Mouse (Mus musculus): ENCODE data around the gene Ypel4. TPM values are rescaled to one million over a fixed set of nuclear protein-coding genes. Genes with fewer than 3 reads are reported as not detected.
"Not testable (repeated sequence)": the region's sequence is repeated elsewhere in the genome, so short reads cannot be mapped to it uniquely, and the experiment has no call there.

The Ypel4 gene
- total RNA-seq, 2 experiments from 2014 or later: 0.49 to 0.51 TPM

DNA sequence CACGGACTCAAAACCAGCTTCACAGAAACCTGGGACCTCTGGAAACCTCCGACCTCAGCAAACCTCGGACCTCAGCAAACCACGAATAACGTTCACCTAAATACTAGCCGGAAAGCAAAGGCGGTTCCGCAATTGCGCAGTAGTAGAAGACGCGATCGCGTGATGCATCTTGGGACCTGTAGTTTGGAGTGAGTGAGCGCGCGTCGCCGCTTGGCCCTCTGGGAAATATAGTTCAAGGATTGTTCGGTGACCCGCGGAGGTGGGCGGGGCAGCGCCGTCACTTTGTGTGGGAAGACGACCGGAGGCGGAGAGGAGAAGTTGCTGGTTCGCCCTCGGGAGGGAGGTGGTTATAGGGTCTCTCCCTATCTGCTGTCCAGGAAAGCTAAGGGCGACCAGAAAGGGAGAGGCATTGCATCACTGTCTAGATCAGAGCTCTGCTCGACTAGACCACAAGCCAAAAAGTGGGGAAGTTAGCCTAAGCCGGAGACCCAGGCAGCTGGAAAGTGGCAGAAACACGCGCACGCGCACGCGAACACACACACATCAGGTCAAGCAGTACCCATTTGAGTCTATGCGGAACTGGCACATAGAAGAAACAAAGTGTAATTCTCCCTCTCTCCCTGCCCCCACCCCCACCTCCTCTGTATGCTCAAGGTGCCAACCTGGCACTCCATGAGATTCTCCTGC is 6.5 kb upstream of the Ypel4 start, which contains the start of gene Clp1:
Clp1 (minus strand) TSS at position 179 of the 687 bp plus-strand sequence.
- peak; percentile 95 for DNase-seq

DNA sequence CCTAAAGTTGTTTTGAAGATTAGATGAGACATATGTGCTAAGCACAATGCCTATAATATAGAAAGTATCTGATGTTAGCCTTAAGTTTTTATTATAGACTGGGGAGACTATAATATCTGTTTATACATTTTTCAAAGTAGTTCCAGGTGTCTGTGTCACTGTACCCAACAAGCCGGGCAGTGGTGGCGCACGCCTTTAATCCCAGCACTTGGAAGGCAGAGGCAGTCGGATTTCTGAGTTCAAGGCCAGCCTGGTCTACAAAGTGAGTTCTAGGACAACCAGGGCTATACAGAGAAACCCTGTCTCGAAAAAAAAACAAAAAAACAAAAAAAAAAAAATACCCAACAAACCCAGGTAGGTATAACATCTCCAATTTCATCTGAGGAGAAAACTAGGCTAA is 5.7 kb upstream of the Ypel4 start:
- not testable (repeated sequence) for DNase-seq

DNA sequence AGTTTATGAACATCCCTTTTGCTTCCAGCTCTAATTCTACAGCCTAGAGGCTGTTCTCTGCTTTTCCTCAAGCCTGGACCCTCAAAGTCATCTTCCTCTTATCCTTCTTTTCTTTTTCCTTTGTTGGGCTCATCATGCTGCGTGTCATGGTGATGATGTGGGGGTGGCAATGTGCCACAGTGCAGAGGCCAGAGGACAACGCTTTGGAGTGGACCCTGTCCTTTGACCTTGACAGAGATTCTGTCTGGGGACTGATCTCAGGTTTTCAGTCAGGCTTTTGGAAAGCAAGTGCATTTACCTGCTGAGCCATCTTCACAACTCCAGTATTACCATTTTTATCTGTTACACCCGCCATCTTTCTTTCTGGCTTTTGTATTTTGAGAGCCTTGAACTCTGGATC is 2.7 kb upstream of the Ypel4 start:
- DNase-seq: no peak

DNA sequence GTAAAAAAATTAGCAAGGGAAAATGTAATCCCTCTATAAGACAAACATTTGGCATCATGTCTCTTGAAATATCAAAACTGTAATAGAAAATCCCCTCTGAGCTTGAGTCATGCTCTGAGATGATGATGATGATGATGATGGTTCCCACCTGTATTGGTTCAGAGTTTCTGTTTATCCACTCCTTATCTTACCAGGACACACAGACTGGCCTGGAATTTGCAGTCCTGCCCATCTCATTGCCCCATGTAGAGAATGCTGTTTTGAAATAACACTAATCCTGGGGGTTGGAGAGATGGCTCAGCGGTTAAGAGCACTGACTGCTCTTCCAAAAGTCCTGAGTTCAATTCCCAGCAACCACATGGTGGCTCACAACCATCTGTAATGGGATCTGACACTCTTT is 1.5 kb upstream of the Ypel4 start:
- DNase-seq: no peak

DNA sequence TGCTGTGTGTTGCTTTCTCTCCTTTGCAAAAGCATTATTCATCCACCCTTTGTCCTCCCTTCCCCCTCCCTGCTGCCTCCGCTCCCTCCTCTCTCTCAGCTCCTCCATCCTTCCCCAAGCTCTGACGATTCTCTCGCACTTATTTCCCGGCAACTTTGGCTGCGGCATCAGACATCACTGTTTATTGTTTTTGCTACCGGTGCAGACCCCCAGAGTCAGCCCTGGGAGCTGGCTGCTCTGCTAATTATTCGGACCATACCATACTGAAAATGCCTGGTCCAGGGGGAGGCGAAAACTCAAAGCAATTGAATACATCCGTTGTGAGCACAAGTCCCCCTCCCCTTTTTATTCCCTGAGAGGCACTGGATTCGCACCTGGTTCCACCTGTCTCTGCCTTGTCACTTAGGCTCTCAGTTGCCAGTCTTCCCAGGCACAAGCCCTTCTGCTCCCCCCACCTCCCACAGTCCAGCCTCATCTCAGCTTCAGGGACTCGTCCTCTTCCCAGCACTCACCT is 550 bp downstream of the Ypel4 start:
- DNase-seq: no peak

DNA sequence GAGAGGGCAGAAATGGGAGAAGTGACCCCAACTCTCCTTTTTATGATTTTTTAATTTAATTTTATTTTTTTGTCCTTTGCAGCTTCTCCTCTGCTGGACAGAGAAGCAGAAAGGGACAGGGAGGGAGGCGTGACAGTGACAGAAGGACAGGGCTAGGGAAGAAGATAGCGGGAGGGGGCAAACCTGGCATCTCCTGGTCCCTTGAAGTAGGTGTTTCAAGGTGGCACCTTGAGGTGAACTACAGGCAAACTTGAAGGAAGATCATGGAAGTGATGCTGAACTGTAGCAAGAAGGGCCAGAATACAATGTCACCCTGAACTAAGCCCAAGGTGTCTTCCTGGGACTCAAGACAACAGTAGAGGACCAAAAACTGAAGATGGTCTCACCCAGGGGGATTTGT is 1.1 kb downstream of the Ypel4 start:
- DNase-seq: no peak

DNA sequence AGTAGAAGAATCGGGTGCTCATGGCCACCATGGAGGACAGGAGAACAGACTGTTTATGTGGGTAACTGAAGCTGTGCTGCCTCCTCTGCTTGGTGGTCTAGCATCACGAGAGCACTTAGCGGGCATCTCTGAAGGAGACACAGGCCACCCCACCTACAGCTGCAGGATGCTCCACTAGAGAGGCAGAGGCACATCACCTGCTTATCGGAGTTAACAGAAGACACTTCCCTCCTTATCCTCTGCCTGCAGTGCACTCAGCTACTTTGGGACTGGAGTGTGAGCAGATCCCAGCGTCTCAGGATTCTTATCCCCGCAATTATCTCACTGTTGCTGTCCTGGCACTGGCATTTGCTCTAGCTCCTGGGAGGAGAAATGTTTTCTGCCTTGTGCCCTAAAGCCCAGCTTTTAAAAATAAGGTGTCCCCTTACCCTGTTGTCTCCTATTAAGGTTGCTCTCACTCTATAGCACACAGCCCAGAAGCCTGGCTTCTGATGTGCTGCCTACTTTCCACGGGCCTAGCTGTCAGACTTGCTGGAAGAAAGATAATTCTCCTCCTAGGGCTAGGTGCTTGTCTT is 1.6 kb downstream of the Ypel4 start:
- DNase-seq: no peak

DNA sequence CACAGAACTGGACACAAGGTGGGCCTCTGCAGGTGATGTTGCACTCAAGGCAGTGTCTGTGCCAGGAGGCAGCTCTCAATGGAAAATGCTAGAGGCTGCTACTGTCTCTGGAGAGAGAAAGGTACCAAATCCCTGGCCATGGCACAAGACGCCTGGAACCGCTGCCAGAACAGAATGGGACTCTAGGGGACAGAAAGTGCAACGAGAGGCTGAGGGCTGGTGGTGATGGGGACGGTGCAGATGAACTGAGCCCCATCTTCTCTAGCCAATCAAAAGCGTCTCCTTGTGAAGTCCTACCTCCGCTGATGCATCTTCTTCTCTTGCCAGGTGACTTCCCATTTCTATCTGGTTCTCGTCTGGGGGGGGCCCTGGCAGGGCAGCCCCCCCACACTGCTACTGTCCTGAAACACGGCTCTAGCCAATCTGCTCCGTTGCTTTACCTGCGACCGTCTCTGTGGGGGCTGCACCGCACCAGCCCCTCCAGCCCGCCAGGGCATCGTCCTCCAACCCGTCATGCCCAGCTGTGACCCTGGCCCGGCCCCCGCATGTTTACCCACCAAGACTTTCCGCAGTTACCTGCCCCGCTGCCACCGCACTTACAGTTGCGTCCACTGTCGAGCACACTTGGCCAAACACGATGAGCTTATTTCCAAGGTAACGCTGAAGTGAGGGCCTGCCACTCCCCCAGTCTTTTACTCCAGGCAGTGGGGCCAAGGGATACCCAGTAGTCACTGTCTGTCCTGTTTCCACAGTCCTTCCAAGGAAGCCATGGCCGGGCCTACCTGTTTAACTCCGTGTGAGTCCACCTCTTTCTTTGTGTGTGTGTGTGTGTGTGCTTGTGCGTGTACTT is 2.7 kb downstream of the Ypel4 start:
- DNase-seq: no peak

DNA sequence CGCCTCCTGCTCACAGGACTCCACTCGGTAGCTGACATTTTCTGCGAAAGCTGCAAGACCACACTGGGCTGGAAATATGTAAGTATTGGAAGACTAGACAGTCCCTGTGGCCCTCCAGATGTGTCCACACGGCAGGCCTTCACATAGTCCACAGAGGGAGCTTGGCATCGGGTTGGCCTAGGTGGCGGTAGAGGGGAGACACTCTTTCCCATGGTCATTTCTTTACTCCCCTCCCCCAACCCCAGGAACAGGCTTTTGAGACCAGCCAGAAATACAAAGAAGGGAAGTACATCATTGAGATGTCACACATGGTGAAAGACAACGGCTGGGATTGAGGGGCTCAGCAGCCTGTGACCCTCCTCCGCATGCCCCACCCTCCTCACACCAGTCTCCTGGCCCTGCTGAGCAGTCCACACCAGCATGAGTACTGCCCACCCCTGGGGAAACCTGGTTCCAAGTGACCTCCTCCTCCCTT is 3.6 kb downstream of the Ypel4 start:
- no peak for DNase-seq

DNA sequence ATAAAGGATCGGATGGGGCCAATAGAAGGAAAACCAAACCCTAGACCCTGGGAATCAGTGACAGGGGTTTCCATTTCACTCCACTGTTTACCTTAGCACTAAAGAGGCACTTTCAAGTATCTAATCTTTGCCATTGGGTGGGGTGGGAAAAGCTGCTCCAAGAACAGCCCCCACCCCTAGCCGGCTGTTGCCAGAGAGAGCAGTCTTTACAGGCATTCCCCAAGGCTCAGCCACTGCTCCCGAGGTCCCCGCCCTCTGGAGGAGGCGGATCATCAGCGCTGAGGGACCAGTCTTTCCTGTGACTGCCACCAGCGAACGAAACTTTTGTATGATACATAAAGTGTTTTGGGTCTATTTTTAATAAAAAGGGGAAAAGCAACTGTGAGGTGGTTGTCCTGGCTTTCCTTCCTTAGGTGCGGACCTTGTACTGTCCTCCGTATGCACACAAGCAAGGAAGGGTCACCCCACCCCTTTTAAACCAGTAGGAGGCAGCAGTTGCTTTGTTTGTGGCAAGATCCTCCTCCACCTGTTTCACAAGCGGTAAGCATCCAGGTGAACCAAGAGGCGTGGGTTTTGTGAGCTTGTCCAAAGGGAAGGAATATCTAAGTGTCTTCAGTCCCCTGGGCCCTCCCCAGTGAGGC is 4.5 kb downstream of the Ypel4 start:
- DNase-seq: no peak

DNA sequence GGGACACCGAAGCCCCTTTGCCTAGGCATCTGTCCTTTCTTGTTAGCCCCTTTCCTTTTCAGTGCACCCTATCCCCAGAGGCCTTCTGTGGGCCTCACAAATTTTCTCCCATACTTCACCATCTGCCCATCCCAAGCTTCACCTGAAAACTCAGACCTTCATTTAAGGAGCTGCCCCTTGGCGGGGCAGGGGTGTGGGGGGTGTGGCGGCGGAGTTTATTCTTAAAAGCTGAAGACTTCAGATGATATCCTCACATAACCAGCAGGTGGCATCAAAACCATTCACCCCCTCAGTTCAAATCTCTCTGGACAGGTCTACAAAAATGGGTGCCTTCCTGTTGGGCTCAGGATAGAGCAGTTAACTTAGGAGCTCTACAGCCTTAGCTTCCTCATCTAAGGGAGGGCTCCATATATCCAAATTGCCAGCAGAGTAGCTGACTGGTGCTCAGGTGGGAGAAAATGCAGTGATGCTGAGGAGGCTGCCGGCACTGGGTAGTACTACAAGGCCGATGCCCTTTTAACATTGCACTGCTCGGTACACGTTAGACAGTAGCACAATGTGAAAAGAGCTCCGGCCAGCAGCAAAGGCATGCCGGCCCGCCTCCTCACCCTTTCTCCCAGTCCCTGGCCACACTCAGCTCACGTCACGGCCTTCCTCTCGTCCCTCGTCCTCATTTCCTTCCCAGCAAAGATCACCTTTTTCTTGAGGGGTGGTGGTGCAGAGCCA is 6.9 kb downstream of the Ypel4 start:
- DNase-seq: no peak

DNA sequence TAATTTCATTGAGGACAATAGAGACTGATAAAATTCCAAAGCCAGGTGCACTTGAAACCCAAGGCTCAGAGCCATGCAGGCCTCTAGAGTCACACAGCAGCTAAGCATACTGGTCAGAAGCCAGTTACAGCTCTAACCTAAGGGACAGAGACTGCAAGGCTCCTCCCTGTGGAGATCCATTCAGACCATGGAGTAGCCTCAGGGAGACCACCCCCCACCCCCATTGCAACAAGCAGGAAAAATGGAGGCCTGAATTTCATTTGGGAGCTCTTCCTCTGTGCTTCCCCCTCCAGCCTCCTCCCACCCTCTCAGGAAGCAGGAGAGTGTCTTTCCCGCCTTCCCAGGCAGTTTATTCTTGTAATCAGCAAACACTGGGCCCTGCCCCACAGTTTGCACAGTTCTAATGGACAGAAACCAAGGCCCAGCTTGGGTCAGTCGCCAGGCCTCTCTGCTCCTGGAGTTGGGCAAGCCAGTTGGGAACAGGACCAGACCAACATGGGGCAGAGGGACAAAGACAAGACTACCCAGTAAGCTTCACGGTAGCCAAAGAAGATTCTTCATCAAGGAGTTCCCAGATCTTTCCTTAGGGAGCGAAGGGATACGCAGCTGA is 8.1 kb downstream of the Ypel4 start:
- DNase-seq: no peak

DNA sequence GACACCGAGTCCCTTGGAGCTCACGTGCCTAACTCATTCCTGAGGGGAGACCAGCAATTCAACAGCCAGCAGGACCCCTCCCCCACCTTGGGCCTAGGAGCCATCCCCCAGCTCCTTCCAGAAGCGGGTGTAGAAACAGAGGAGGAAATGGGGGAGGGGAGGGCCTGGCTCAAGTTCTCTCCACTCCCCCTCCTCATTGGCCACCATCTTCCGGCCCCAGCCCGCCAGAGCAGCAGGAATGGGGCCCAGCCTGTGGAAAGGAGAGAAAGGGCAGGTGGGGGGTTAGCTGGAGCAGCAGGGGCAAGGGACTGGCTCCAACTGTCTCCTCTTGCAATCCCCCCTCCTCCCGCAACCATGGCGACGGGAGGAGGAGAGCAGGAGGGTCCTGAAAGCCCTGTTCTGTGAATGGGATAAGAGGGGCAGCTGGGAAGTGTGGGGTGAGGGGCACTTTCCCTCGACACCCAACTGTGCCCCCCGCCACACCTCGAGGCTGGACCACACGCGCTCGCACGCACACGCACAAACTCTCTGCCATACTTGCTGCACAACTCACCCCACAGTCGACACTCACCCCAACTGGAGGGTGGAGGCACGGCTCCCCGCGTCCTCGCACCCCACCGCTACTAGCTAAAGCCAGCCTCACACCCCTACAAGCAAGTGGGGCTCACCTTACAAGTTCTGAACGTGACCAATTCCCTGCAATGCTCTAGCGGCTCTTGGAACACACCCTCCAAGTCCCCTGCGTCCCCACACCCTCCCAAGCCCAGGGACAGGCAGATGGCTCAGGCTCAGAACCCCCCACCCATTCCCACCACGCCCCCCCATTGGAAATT is 8.8 kb downstream of the Ypel4 start:
- DNase-seq: no peak

DNA sequence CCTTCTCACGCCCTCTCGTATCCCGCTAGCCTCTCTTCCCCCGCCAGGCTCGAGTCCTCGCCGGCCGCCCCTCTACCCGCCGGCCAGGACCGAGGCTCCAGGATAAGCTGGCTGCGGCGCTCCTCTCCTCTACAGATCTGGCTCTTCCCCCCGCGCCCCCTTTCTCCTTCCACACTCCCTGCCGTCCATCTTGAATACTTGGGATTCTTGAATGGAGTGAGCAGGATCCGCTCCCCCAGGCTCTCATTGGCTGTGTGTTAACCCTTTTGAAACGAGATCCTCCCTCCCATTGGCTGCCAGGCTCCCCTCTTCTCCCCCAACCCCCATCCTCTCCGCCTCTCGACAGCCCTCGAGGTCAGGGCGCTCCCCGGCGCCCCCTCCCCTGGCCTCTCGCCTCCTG is 9.7 kb downstream of the Ypel4 start, which contains the start of gene Gm19426:
Gm19426 (minus strand) TSS at position 95 of the 400 bp plus-strand sequence.
- DNase-seq: peak; percentile 60

DNA sequence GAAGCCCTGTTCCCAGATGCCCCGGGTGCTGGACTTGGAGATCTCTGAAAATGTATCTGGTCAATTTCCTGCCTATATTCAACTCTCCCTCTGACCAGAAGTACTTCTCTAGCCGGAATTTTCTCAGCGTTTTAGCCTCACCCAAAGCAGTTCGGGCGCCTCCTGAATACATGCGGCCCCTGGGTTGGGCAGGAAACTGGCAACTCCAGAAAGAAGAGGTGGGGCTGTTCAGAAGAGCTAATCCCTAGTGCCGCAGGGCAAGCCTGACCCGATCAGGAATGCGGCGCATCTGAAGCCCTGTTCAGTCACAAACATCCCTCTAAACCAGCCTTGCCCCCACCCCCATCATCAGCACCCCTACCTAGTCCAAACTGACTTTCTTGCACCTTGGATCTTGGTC is 10.3 kb downstream of the Ypel4 start:
- DNase-seq: no peak

DNA sequence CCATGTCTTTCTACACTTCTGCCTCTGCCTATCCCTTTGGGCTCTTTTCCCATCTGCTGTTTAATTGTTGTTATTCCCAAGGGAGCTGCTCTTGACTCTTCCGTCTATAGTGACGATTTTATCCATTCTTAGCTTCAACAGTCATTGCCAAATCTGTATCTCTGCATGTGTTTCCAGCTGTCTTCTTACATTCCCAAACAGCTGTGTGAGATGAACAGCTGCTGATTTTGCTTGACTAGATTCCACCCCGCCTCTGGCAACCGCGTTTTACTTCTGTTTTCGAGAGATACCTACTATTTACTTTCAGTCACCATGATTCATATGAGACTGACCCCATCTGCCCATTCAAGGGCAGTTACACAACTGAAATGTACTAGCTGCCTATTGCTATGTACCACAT is 16.3 kb downstream of the Ypel4 start:
- no peak for DNase-seq

DNA sequence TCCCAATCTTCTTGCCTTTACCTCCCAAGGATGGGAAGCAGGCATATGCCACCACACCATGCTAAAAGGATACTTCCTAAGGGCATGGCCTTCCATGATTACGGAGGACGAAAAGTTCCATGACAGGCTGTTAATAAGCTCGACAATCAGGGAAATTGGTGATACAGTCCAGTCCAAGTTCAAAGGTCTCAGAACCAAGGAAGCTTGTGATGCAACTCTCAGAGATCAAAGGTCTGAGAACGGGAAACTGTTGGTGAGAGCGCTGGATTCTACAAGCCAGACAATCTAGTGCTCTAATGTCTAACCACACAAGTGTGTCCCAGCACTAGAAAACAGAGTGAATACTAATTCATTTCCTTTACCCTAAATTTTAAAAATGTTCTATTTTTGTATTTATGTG is 22.4 kb downstream of the Ypel4 start:
- no peak for DNase-seq

DNA sequence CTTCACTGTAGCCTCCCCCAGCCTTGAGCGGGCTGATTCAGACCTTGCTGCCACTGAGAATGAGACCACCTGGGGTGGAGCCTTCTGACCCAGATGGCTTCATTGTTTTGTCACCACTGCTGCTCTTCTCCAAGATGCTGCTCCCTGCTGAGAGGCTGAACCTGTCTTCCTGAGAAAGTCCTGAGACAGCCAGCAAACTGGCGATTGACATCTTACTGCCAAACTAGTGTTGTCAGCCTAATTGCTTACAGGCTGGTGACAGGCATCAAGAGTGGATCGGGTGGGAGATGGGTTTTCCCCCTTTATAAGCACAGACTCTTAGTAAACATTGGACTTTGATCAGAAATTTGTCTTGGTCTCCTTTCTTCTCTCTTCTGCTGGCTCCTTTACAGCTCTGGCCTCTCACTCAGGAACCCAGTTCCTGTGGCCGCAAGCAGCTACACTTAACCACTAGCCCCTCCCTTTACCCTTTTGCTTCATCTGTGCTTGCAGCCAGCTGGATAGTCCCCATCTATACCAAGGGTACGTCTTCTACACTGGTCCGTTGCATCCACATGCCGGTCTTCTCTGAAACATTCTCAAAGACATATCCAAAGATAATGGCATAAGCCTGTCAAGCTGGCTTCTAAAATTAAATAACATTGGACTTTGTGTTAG is 23.3 kb downstream of the Ypel4 start:
- no peak for DNase-seq

DNA sequence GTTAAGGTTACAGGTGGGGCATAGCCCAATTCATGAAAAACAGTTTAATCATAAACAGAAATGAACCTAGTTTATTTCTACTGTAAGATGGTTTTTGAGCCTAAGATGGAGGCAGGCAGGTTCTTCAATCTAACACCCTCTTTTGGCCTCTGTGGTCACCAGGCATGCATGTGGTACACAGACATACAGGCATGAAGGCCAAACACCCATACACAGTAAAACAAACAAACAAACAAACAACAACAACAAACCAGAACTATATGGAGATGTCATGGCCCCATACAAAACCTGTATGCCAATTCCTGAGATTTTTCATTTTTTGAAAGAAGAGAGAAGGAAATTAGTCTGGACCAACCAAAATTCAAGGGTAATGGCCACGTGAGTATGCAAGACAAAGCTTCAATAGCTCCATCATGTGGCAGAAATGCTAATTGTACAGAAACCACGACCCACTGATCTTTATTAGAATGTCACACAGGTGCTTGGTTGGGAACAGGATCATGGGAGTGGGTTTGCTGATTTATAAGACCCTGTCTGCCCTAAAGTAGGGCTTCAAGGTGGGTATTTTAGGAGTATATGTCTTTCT is 24.8 kb downstream of the Ypel4 start:
- no peak for DNase-seq

Data from gastrocnemius, postnatal 25 days (tissue).